Mouse (Mus musculus): ENCODE data around the gene Arhgef3.

DNA sequence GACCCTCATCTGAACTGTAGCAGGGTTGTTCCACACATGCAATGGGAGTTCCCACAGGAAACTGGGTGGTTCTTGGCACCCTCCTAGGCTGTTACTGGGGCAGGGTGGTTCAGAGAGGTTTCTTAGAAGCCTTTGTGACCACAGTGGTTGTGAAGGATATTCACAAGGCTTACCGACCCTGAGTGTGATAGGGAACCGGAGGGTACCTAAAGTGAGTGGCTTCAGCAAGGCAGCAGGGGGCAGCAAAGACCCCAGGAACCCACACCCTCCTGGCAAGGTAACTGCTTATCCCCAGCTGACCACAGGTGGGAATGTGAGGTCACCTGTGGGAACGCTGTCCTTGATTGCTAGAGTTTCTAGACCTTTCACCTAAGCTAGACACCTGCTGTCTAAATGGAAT is 77.8 kb downstream of the Arhgef3 start:
- peak; percentile 54 for TF ChIP-seq ZC3H11A (IDR thresholded peaks at IDR 0.05; ENCODE audit: borderline replicate concordance, low read depth, low read length)
- no peak for TF ChIP-seq ZNF384 (IDR thresholded peaks at IDR 0.05; ENCODE audit: low read depth, low read length)

All from ES-E14 (cell line).